Mouse (Mus musculus): ENCODE results near the gene Dand5. TPM values are rescaled to one million over a fixed set of nuclear protein-coding genes. Genes with fewer than 3 reads are reported as not detected.

The Dand5 gene
- total and polyA plus RNA-seq, 3 experiments, result 7.6 to 12.3 (median 11.2) TPM

GRCm38 (mm10) chr8:84789345-84789744 lies 33.3 kb downstream of the Dand5 start:
- no peaks in the 10 kb centered on the region for H3K27me3 ChIP-seq (ENCODE audit: control insufficient read depth, insufficient read depth, low read length)
- intact Hi-C loops (cut with DNase I), result no loop called here
- peak in 1 of 2 experiments; percentile 48 for DNase-seq

GRCm38 (mm10) chr8:84788896-84789295 lies 33.7 kb downstream of the Dand5 start:
- intact Hi-C loops (cut with DNase I), result no loop called here
- Histone ChIP-seq H3K9ac (ENCODE audit: low read depth, low read length) (peak overlapping the region; percentile 36), H3K36me3 (ENCODE audit: control insufficient read depth, insufficient read depth, low read length) (peaks cover 4% of the 10 kb centered on the region; the same call in 1 of the 2 replicates), H3K27ac (peak overlapping the region; percentile 90), H3K27me3 (ENCODE audit: control insufficient read depth, insufficient read depth, low read length) (no peaks in the 10 kb centered on the region), H3K4me1 (ENCODE audit: control insufficient read depth, insufficient read depth, low read length) (peaks cover 43% of the 10 kb centered on the region), H3K4me3 (no peak overlapping the region; the same call in 1 of the 2 replicates), H3K79me2 (replicated peaks; ENCODE audit: control insufficient read depth, insufficient read depth, low read length) (peaks cover 5% of the 10 kb centered on the region)
- TF ChIP-seq POLR2A (IDR thresholded peaks at IDR 0.05; ENCODE audit: insufficient read depth, low read depth, low read length), result 0 out of 2 replicates have a peak, but pooled peaks have one; percentile 28
- no peak for TF ChIP-seq CTCF (IDR thresholded peaks at IDR 0.05)
- TF ChIP-seq EP300 (IDR thresholded peaks at IDR 0.05; ENCODE audit: insufficient read depth, low read depth, low read length), result peak; percentile 77
- peak; percentile 83 to 86 for DNase-seq
- 33% methylated on average over 11 of the region's 11 CpGs for WGBS

More at GRCm38 (mm10) chr8:84789345-84789744, 33.3 kb downstream of the Dand5 start:
- H3K27ac ChIP-seq, result peak overlapping the region; percentile 90
- H3K36me3 ChIP-seq (ENCODE audit: control insufficient read depth, insufficient read depth, low read length), result peaks cover 4% of the 10 kb centered on the region; the same call in 1 of the 2 replicates
- no peak overlapping the region for H3K4me3 ChIP-seq
- peak overlapping the region; percentile 23 for H3K9ac ChIP-seq (ENCODE audit: low read depth, low read length)
- TF ChIP-seq CTCF (IDR thresholded peaks at IDR 0.05) (no peak), EP300 (IDR thresholded peaks at IDR 0.05; ENCODE audit: insufficient read depth, low read depth, low read length) (no peak), POLR2A (IDR thresholded peaks at IDR 0.05; ENCODE audit: insufficient read depth, low read depth, low read length) (no peak)
- H3K4me1 ChIP-seq (ENCODE audit: control insufficient read depth, insufficient read depth, low read length), result peaks cover 42% of the 10 kb centered on the region
- 39% methylated on average over 5 of the region's 5 CpGs for WGBS
- H3K79me2 ChIP-seq (replicated peaks; ENCODE audit: control insufficient read depth, insufficient read depth, low read length), result peaks cover 5% of the 10 kb centered on the region

DNA sequence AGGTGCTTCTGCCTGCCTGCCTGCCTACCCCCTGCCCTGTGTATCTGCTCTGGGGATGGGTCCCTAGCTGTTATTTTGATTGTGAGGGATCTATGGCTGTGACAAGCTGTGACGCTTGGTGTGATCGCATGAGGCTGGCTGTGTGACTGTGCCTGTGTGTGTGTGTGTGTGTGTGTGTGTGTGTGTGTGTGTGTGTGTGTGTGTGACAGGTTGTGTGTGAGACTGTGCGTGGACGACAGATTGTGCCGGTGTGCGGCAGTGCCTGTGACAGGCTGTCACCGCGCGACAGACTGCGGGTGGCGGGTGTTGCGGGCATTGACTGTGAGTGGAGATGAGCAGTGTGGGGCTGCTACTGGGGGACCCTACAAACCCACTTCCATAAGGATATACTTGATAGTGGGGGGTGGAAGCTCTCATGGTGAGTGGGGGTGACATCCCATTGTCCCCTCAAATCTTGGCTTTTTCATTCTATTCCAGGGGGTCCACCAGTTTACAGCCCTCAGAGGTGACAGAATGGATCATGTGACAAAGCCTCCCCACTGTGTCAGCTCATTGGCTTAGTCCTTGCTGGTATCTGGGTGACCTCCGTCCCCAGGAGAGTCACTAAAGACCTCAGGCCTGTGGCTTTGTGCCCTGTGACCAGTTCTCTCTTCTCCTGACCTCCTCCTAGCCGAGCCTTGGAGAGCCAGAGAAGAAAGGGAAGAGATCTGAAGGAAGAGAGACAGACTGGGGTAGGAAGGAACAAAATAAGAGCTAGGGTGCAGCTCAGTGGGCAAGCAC lies 34.9 kb downstream of the Dand5 start:
- TF ChIP-seq EP300 (IDR thresholded peaks at IDR 0.05; ENCODE audit: insufficient read depth, low read depth, low read length) (no peak), POLR2A (IDR thresholded peaks at IDR 0.05; ENCODE audit: insufficient read depth, low read depth, low read length) (no peak), CTCF (IDR thresholded peaks at IDR 0.05) (no peak)
- Histone ChIP-seq H3K79me2 (replicated peaks; ENCODE audit: control insufficient read depth, insufficient read depth, low read length) (peaks cover 5% of the 10 kb centered on the region; the same call in 1 of the 2 replicates), H3K9ac (ENCODE audit: low read depth, low read length) (peak overlapping the region; percentile 27; the same call in 1 of the 2 replicates), H3K36me3 (ENCODE audit: control insufficient read depth, insufficient read depth, low read length) (peaks cover 4% of the 10 kb centered on the region; the same call in 1 of the 2 replicates), H3K4me1 (ENCODE audit: control insufficient read depth, insufficient read depth, low read length) (peaks cover 37% of the 10 kb centered on the region), H3K27ac (peak overlapping the region; percentile 90), H3K27me3 (ENCODE audit: control insufficient read depth, insufficient read depth, low read length) (no peaks in the 10 kb centered on the region), H3K4me3 (no peak overlapping the region)
- intact Hi-C loops (cut with DNase I), result no loop called here
- peak in 1 of 2 experiments; percentile 32 for DNase-seq
- WGBS, result 81% methylated on average over 14 of the region's 14 CpGs

DNA sequence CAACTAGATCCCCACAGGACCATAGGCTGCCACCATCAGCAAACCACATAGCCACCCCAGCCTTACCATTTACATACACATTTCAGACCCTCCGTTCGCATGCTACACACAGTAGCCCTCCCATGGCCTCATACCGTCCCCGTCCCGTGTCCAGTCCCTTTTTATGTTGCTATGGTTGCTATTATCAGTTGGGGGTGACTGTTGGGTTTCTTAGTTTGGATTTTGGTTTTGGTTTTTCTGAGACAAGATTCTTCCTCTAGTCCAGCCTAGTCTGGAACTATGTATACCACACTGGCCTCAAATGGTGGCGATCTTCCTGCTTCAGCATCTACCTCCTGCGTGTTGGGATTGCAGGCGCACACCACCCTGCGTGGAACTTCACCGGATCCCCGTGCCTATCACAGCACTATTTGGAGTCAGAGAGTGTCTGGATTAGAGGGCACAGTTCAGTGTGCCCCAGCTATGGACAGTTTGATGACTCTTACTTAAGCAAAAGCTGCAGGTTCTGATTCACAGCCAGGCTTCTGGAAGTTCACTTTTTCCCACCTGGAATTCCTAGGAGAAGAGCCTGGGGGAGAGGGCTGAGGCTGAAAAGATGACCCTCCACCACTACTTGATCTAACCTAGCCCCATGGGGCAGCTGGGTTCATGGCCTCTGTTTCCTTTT lies 35.7 kb downstream of the Dand5 start:
- Histone ChIP-seq H3K4me3 (no peak overlapping the region), H3K36me3 (ENCODE audit: control insufficient read depth, insufficient read depth, low read length) (peaks cover 4% of the 10 kb centered on the region; the same call in 1 of the 2 replicates), H3K9ac (ENCODE audit: low read depth, low read length) (no peak overlapping the region), H3K27ac (peak overlapping the region; percentile 41; the same call in 1 of the 2 replicates), H3K4me1 (ENCODE audit: control insufficient read depth, insufficient read depth, low read length) (peaks cover 38% of the 10 kb centered on the region), H3K27me3 (ENCODE audit: control insufficient read depth, insufficient read depth, low read length) (no peaks in the 10 kb centered on the region), H3K79me2 (replicated peaks; ENCODE audit: control insufficient read depth, insufficient read depth, low read length) (peaks cover 5% of the 10 kb centered on the region; the same call in 1 of the 2 replicates)
- intact Hi-C loops (cut with DNase I), result no loop called here
- WGBS, result 68% methylated on average over 11 of the region's 11 CpGs
- DNase-seq, result no peak
- no peak for TF ChIP-seq CTCF (IDR thresholded peaks at IDR 0.05)
- no peak for TF ChIP-seq EP300 (IDR thresholded peaks at IDR 0.05; ENCODE audit: insufficient read depth, low read depth, low read length)
- no peak for TF ChIP-seq POLR2A (IDR thresholded peaks at IDR 0.05; ENCODE audit: insufficient read depth, low read depth, low read length)

- Histone ChIP-seq H3K79me2 (replicated peaks; ENCODE audit: control insufficient read depth, insufficient read depth, low read length) (peaks cover 9% of the 10 kb centered on the region; the same call in 1 of the 2 replicates), H3K9ac (ENCODE audit: low read depth, low read length) (no peak overlapping the region), H3K27ac (peak overlapping the region; percentile 28; the same call in 1 of the 2 replicates), H3K27me3 (ENCODE audit: control insufficient read depth, insufficient read depth, low read length) (no peaks in the 10 kb centered on the region), H3K4me1 (ENCODE audit: control insufficient read depth, insufficient read depth, low read length) (peaks cover 41% of the 10 kb centered on the region), H3K36me3 (ENCODE audit: control insufficient read depth, insufficient read depth, low read length) (peaks cover 7% of the 10 kb centered on the region; the same call in 1 of the 2 replicates), H3K4me3 (no peak overlapping the region)
- intact Hi-C loops (cut with DNase I), result no loop called here
- DNase-seq, result peak; percentile 80 to 86
- no peak for TF ChIP-seq EP300 (IDR thresholded peaks at IDR 0.05; ENCODE audit: insufficient read depth, low read depth, low read length)
- TF ChIP-seq CTCF (IDR thresholded peaks at IDR 0.05), result no peak
- 0 out of 2 replicates have a peak, but pooled peaks have one; percentile 26 for TF ChIP-seq POLR2A (IDR thresholded peaks at IDR 0.05; ENCODE audit: insufficient read depth, low read depth, low read length)
- WGBS, result 41% methylated on average over 38 of the region's 38 CpGs
These were observed 36.6 kb downstream of the Dand5 start for GRCm38 (mm10) chr8:84785756-84786677.

All from heart, adult 2 months (tissue).